Mouse (Mus musculus) lung, postnatal 0 days (tissue): ENCODE results near the gene Acox3. TPM values are rescaled to one million over a fixed set of nuclear protein-coding genes. Genes with fewer than 3 reads are reported as not detected.

Experiments used
- ATAC-seq: fragments of 200-750 bp; cut with Nextera tagmentation; 2 replicates; pipeline ENCODE4 v1.8.0; 2017; ENCODE audit warnings: moderate library complexity
- DNase-seq: peaks from one replicate; pipeline ENCODE4 v3.0.0-alpha.2; 2016; ENCODE audit warnings: low spot score
- H3K27ac ChIP-seq: fragments of 300-500 bp; sonication (generic); 2 replicates; pipeline ENCODE4 v1.5.1; 2014; ENCODE audit warnings: antibody characterized with exemption, mild to moderate bottlenecking, low read length, mixed read lengths
- H3K27me3 ChIP-seq: fragments of 300-500 bp; sonication (generic); replicated peaks from 2 replicates; pipeline ENCODE4 v1.6.1; 2014; ENCODE audit warnings: low read length, mixed read lengths; ENCODE audit not compliant: insufficient read depth
- H3K36me3 ChIP-seq: fragments of 300-500 bp; sonication (generic); 2 replicates; pipeline ENCODE4 v1.6.1; 2014; ENCODE audit warnings: low read length, mixed read lengths; ENCODE audit not compliant: insufficient read depth
- H3K4me1 ChIP-seq: fragments of 300-500 bp; sonication (generic); 2 replicates; pipeline ENCODE4 v1.6.1; 2014; ENCODE audit warnings: antibody characterized with exemption, low read depth, low read length, mixed read lengths; ENCODE audit not compliant: insufficient read depth
- H3K4me2 ChIP-seq: fragments of 300-500 bp; sonication (generic); replicated peaks from 2 replicates; pipeline ENCODE4 v1.6.1; 2014; ENCODE audit warnings: low read depth, mild to moderate bottlenecking, low read length, moderate library complexity, mixed read lengths
- H3K4me3 ChIP-seq: fragments of 300-500 bp; sonication (generic); 2 replicates; pipeline ENCODE4 v1.5.1; 2014; ENCODE audit warnings: low read depth, low read length
- H3K9ac ChIP-seq: fragments of 300-500 bp; sonication (generic); replicated peaks from 2 replicates; pipeline ENCODE4 v1.6.1; 2014; ENCODE audit warnings: low read depth, mild to moderate bottlenecking
- H3K9me3 ChIP-seq: fragments of 300-500 bp; sonication (generic); 2 replicates; pipeline ENCODE4 v1.6.1; 2016; ENCODE audit warnings: low read length, mixed read lengths
- CTCF ChIP-seq: IDR thresholded peaks from 2 replicates; pipeline ENCODE4 v1.5.1; 2016; ENCODE audit warnings: antibody characterized with exemption, mild to moderate bottlenecking
- EP300 ChIP-seq: IDR thresholded peaks from 2 replicates; pipeline ENCODE4 v1.6.1; 2016; ENCODE audit warnings: antibody characterized with exemption, mild to moderate bottlenecking, control low read depth
- WGBS: fragments of 180-500 bp; shearing (Covaris S2); extraction: QIAGEN DNeasy Blood & Tissue Kit; methylation state at CpG from one replicate; pipeline ENCODE4 v1.1.7; 2014; 5-methylcytosine and 5-hydroxymethylcytosine counted together
- polyA plus RNA-seq: library from polyadenylated mRNA; unstranded; fragments of >200 nt; fragmentation: Nextera tagmentation; extraction: Ambion mirVana; gene quantifications from 2 replicates; pipeline ENCODE4 v1.2.1, GENCODE M21; 2015

Acox3 gene
- polyA plus RNA-seq, 1 experiment from 2014 or later, result 15.9 TPM

DNA sequence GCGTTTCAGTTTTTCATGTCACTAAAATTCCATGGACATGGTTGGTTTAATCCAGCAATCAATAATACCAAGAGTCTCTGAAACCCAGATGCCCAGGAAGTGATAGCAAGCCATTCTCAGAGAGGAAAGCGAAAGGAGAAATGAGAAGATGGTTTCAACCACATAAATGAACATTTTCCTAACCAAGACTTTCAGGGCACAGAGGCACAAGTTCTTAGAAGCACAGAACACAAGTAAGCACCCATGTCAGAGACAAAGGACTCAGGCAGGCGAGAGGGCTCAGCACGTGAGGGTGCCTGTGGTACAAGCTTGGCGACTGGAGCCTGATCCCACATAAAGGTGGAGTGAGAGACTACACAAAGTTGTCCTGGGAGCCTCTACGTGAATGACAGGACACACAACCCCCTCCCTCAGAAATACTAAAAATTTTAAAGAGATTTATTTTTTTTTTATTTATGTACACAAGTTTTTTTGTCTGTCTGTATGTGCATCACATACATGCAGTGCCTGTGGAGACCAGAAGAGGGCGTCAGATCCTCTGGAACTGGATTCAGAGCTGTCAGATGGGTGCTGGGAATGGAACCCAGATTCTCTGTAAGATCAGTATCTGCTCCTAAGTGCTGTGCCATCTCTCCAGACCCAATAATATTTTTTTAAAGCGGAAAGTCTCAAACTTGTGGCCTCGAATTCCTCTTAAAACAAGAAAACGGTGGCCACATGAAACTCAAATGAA is 73.1 kb downstream of the Acox3 start:
- no peaks in the 10 kb centered on the region for H3K9me3 ChIP-seq
- no peaks in the 10 kb centered on the region for H3K36me3 ChIP-seq
- H3K4me1 ChIP-seq, result no peaks in the 10 kb centered on the region
- no peak overlapping the region for H3K27ac ChIP-seq
- DNase-seq (no peak), ATAC-seq (no peak)
- no peaks in the 10 kb centered on the region for H3K27me3 ChIP-seq
- no peak overlapping the region for H3K4me2 ChIP-seq
- H3K4me3 ChIP-seq, result no peak overlapping the region
- H3K9ac ChIP-seq, result no peak overlapping the region
- 88% methylated on average over 10 of the region's 10 CpGs for WGBS
- TF ChIP-seq EP300 (no peak), CTCF (peak; percentile 26)

- Histone ChIP-seq H3K9ac (no peak overlapping the region), H3K9me3 (no peaks in the 10 kb centered on the region), H3K4me1 (no peaks in the 10 kb centered on the region), H3K36me3 (no peaks in the 10 kb centered on the region), H3K27me3 (no peaks in the 10 kb centered on the region), H3K27ac (no peak overlapping the region), H3K4me3 (no peak overlapping the region), H3K4me2 (no peak overlapping the region)
- 47% methylated on average over 3 of the region's 3 CpGs for WGBS
- TF ChIP-seq CTCF (no peak), EP300 (no peak)
- DNase-seq (no peak), ATAC-seq (peak; percentile 28)
Observed at GRCm38 (mm10) chr5:35659503-35659902, 76.7 kb downstream of the Acox3 start.

GRCm38 (mm10) chr5:35661210-35661609 is 78.4 kb downstream of the Acox3 start:
- no peaks in the 10 kb centered on the region for H3K4me1 ChIP-seq
- no peaks in the 10 kb centered on the region for H3K36me3 ChIP-seq
- no peak overlapping the region for H3K9ac ChIP-seq
- ATAC-seq (no peak), DNase-seq (no peak)
- no peaks in the 10 kb centered on the region for H3K9me3 ChIP-seq
- TF ChIP-seq CTCF, result no peak
- no peak for TF ChIP-seq EP300
- WGBS, result 71% methylated on average over 6 of the region's 6 CpGs
- no peak overlapping the region for H3K27ac ChIP-seq
- H3K4me2 ChIP-seq, result no peak overlapping the region
- H3K27me3 ChIP-seq, result no peaks in the 10 kb centered on the region
- H3K4me3 ChIP-seq, result no peak overlapping the region

DNA sequence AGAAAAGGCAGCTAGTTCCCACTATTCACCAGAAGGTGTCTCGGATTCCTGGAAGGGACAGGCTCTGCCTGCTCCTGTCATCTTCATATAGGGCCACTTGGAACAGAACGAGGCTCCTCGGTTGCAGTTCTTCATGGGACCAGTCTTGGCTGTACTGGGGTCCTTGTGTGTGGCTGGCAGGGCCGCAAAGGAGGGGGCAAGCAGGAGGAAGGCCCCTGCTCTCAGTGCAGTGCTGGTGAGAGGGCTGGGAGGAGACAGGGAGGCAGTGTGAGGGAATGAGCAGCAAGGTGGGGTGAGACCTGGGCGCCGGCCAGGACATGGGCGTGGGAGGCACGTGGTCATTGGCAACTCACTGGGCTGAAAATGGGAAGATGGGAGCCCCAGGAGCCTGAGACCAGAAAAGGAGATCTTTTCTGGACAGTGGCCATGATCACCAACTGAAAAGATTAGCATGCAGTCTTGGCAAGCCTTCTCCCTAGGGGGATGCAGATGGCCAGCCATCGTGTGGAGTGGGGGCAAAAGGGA is 79.2 kb downstream of the Acox3 start:
- ATAC-seq (0 out of 2 replicates have a peak, but pooled peaks have one; percentile 23), DNase-seq (no peak)
- Histone ChIP-seq H3K9ac (no peak overlapping the region), H3K27ac (no peak overlapping the region), H3K36me3 (no peaks in the 10 kb centered on the region), H3K27me3 (no peaks in the 10 kb centered on the region), H3K4me2 (no peak overlapping the region), H3K9me3 (no peaks in the 10 kb centered on the region), H3K4me1 (no peaks in the 10 kb centered on the region), H3K4me3 (no peak overlapping the region)
- TF ChIP-seq EP300, result no peak
- no peak for TF ChIP-seq CTCF
- WGBS, result 69% methylated on average over 9 of the region's 9 CpGs

Other genes with a start within 250 kb of the Acox3 start
- not detected in 2 replicates for gene Hmx1, start 193.9 kb upstream of the Acox3 start, polyA plus RNA-seq
- gene Cpz, start 57.3 kb upstream of the Acox3 start, polyA plus RNA-seq, result 3.4 and 4.1 TPM in 2 replicates
- gene Trmt44, start 8.0 kb upstream of the Acox3 start, polyA plus RNA-seq, result 3.4 and 4.4 TPM in 2 replicates
- gene Htra3, start 96.7 kb downstream of the Acox3 start, polyA plus RNA-seq, result 35.7 and 40.5 TPM in 2 replicates
- 21.1 and 22.9 TPM in 2 replicates for gene Sh3tc1, start 156.9 kb downstream of the Acox3 start, polyA plus RNA-seq
- gene Ablim2, start 174.8 kb downstream of the Acox3 start, polyA plus RNA-seq, result 0.74 and 0.75 TPM in 2 replicates